Mouse (Mus musculus): ENCODE measurements around the gene Synj2. TPM values are rescaled to one million over a fixed set of nuclear protein-coding genes. Genes with fewer than 3 reads are reported as not detected.

The Synj2 gene
- polyA plus RNA-seq, 1 experiment from 2014 or later, result 2.2 TPM

DNA sequence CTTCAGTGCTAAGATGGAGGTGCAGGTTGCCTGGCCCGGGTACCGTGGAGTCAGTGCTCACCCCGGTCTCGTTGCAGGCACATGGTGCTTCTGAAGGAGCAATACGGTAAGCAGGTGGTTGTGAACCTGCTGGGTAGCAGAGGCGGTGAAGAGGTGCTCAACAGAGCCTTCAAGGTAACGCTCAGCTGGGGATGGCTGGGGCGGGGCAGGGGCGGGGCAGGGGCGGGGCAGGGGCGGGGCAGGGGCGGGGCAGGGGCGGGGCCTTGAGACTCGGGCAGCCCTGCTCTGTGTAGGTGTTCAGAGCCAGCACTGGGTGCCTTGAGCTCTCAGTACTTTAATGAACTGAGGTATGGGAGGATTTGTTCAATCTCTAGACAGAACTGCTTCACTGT lies 64.2 kb downstream of the Synj2 start:
- peak; percentile 83 for ATAC-seq (replicated peaks; ENCODE audit: low FRiP score)
- H3K4me2 ChIP-seq, result peak overlapping the region; percentile 42
- H3K4me3 ChIP-seq (ENCODE audit: low read depth, low read length), result no peak overlapping the region
- H3K9ac ChIP-seq (ENCODE audit: low read depth, low read length), result no peak overlapping the region
- WGBS, result 18% methylated on average over 9 of the region's 14 CpGs
- DNase-seq (ENCODE audit: low spot score), result no peak
- H3K4me1 ChIP-seq (replicated peaks; ENCODE audit: control insufficient read depth, insufficient read depth, low read length), result peaks cover 12% of the 10 kb centered on the region
- no peaks in the 10 kb centered on the region for H3K27me3 ChIP-seq (replicated peaks; ENCODE audit: control insufficient read depth, insufficient read depth, low read length)
- H3K36me3 ChIP-seq (ENCODE audit: control insufficient read depth, insufficient read depth, low read length), result no peaks in the 10 kb centered on the region
- no peaks in the 10 kb centered on the region for H3K9me3 ChIP-seq (ENCODE audit: control insufficient read depth, low read length)
- H3K27ac ChIP-seq (ENCODE audit: low read depth, low read length), result no peak overlapping the region

DNA sequence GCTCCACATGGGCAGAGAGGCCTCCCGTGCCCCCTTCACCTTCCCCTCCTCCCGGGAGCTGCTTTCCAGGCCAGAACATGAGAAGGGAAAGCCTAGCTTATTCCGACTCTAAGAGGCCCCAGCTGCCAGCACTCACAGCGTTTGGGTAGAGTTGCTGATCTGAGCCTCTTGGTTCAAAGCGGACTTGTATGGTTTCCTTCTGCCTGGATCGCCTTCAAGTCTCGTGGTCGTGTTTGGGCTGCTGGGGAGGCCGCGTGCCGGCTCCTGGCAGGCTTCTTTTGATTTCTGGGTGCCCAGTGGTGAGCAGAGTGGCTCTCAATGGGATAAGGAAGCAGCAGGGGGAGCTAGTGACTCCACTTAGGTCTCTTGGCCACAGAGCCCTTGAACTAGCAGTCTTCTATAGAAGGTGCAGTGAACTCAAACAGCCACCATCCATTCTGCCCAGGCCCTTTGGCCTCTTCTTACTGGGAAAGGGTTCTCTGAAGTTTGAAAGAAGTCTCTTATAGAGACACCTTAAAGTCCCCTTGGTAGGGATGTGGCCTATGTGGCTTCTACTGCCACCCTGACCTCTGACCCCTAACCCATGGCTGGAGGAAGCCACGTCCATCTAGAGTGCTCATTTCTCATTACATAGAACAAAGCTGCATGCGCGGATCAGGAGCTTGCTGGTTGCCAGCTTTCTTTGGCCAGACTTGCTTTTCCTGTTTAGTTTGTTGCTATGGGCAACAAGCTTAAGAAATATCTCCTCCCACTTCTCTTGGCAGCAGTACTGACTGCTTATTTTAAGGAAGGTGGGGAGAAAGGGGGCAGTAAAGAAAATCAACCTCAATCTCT lies 64.8 kb downstream of the Synj2 start:
- Histone ChIP-seq H3K9me3 (ENCODE audit: control insufficient read depth, low read length) (no peaks in the 10 kb centered on the region), H3K4me3 (ENCODE audit: low read depth, low read length) (no peak overlapping the region), H3K4me1 (replicated peaks; ENCODE audit: control insufficient read depth, insufficient read depth, low read length) (peaks cover 12% of the 10 kb centered on the region), H3K4me2 (peak overlapping the region; percentile 42), H3K9ac (ENCODE audit: low read depth, low read length) (no peak overlapping the region), H3K27ac (ENCODE audit: low read depth, low read length) (no peak overlapping the region), H3K27me3 (replicated peaks; ENCODE audit: control insufficient read depth, insufficient read depth, low read length) (no peaks in the 10 kb centered on the region), H3K36me3 (ENCODE audit: control insufficient read depth, insufficient read depth, low read length) (no peaks in the 10 kb centered on the region; the same call in 1 of the 2 replicates)
- DNase-seq (ENCODE audit: low spot score) (no peak), ATAC-seq (replicated peaks; ENCODE audit: low FRiP score) (peak; percentile 40)
- 31% methylated on average over 14 of the region's 14 CpGs for WGBS

DNA sequence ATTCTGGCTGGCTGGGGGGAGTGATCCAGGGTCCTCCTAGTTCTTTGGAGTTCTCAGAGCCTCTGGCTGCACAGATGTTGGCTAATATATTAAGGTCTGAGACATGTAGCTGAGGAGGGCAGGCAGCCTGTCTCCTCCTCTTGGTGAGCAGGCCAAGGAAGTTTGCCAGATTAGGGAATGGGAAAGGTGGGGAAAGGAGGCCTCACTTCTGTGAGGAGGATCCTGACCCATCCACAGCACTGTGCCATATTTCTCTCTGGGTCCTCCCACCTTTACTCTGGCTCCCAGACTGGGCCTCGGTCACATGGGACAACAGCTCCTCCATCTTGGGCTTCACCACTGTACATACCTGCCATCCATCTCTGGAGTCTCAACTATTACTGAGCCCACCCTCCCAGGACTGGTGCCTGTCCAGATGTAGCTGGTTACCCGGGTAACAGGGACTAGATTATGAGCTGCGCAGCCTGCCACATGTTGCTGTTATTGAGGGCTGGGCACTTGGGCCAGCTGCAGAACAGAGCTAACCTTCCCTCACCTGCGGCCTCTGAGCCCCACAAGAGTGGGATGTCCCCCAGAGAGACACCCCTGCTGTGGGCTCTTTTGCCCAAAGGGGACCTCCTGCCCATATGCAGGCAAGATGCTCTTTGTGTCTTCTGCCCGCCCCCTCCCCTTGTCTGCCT lies 66.2 kb downstream of the Synj2 start:
- peaks cover 12% of the 10 kb centered on the region for H3K4me1 ChIP-seq (replicated peaks; ENCODE audit: control insufficient read depth, insufficient read depth, low read length)
- ATAC-seq (replicated peaks; ENCODE audit: low FRiP score) (no peak), DNase-seq (ENCODE audit: low spot score) (no peak)
- no peak overlapping the region for H3K27ac ChIP-seq (ENCODE audit: low read depth, low read length)
- H3K36me3 ChIP-seq (ENCODE audit: control insufficient read depth, insufficient read depth, low read length), result no peaks in the 10 kb centered on the region; the same call in 1 of the 2 replicates
- 86% methylated on average over 5 of the region's 5 CpGs for WGBS
- H3K9me3 ChIP-seq (ENCODE audit: control insufficient read depth, low read length), result no peaks in the 10 kb centered on the region
- no peak overlapping the region for H3K4me3 ChIP-seq (ENCODE audit: low read depth, low read length)
- H3K9ac ChIP-seq (ENCODE audit: low read depth, low read length), result no peak overlapping the region
- H3K27me3 ChIP-seq (replicated peaks; ENCODE audit: control insufficient read depth, insufficient read depth, low read length), result no peaks in the 10 kb centered on the region
- no peak overlapping the region for H3K4me2 ChIP-seq

DNA sequence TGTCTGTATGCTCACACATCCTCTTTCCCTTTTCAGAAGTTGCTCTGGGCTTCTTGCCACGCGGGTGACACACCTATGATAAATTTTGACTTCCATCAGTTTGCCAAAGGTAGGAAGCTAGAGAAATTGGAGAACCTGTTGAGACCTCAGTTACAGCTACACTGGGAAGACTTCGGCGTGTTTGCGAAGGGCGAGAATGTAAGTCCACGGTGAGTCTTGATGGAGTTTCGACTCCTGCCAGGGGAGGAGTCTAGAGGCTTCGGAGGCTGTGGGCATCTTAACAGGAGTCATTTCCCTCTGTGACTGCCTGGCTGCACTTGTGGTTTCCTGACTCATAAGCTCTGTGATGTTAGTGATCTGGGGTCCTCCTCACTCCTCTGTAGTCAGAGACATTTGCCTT lies 66.8 kb downstream of the Synj2 start:
- no peak overlapping the region for H3K4me2 ChIP-seq
- no peaks in the 10 kb centered on the region for H3K27me3 ChIP-seq (replicated peaks; ENCODE audit: control insufficient read depth, insufficient read depth, low read length)
- no peak overlapping the region for H3K9ac ChIP-seq (ENCODE audit: low read depth, low read length)
- peaks cover 12% of the 10 kb centered on the region for H3K4me1 ChIP-seq (replicated peaks; ENCODE audit: control insufficient read depth, insufficient read depth, low read length)
- no peak overlapping the region for H3K4me3 ChIP-seq (ENCODE audit: low read depth, low read length)
- H3K9me3 ChIP-seq (ENCODE audit: control insufficient read depth, low read length), result no peaks in the 10 kb centered on the region
- WGBS, result 54% methylated on average over 9 of the region's 9 CpGs
- no peak for DNase-seq (ENCODE audit: low spot score)
- H3K36me3 ChIP-seq (ENCODE audit: control insufficient read depth, insufficient read depth, low read length), result no peaks in the 10 kb centered on the region; the same call in 1 of the 2 replicates
- no peak for ATAC-seq (replicated peaks; ENCODE audit: low FRiP score)
- no peak overlapping the region for H3K27ac ChIP-seq (ENCODE audit: low read depth, low read length)

DNA sequence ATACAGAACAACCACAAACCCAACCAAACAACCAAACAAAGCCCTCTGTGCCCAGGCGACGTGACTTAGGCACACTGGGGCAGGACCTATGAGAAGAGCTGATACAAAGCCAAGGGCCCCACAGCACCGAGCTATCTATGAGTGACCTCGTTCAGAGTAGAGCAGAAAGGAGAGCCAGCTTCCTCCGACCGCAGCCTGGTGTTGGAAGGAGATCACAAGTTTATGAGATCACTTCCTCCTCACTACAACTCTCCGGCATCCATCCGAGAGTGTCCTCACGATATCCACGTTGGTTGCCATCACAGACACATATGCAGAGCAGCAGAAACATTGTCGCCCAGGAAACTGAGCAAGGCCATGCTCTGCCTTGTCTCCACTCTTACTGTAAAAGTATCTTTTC lies 67.5 kb downstream of the Synj2 start:
- Histone ChIP-seq H3K4me2 (no peak overlapping the region), H3K4me3 (ENCODE audit: low read depth, low read length) (no peak overlapping the region), H3K9me3 (ENCODE audit: control insufficient read depth, low read length) (no peaks in the 10 kb centered on the region), H3K36me3 (ENCODE audit: control insufficient read depth, insufficient read depth, low read length) (no peaks in the 10 kb centered on the region; the same call in 1 of the 2 replicates), H3K27me3 (replicated peaks; ENCODE audit: control insufficient read depth, insufficient read depth, low read length) (no peaks in the 10 kb centered on the region), H3K4me1 (replicated peaks; ENCODE audit: control insufficient read depth, insufficient read depth, low read length) (peaks cover 12% of the 10 kb centered on the region), H3K27ac (ENCODE audit: low read depth, low read length) (no peak overlapping the region), H3K9ac (ENCODE audit: low read depth, low read length) (no peak overlapping the region)
- 0 out of 2 replicates have a peak, but pooled peaks have one; percentile 27 for ATAC-seq (replicated peaks; ENCODE audit: low FRiP score)
- 42% methylated on average over 11 of the region's 11 CpGs for WGBS
- no peak for DNase-seq (ENCODE audit: low spot score)

DNA sequence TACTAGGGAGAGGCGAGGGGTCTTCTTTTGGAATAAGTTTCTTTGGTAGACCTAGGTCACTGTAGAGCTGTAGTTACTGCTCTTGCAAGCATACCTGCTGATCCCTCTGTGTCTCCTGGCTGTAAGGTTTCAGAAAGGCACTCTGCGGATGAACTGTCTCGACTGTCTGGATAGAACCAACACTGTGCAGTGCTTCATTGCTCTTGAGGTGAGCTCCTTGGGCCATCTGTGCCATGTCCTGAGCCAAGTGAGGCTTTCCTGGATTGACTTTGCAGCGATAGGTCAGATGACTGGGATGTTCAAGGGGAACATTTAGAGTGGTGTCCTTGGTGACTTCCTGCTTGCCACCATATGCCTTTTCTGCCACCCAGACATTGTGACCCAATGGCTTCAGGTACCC lies 68.5 kb downstream of the Synj2 start:
- H3K4me3 ChIP-seq (ENCODE audit: low read depth, low read length), result no peak overlapping the region
- 83% methylated on average over 4 of the region's 4 CpGs for WGBS

DNA sequence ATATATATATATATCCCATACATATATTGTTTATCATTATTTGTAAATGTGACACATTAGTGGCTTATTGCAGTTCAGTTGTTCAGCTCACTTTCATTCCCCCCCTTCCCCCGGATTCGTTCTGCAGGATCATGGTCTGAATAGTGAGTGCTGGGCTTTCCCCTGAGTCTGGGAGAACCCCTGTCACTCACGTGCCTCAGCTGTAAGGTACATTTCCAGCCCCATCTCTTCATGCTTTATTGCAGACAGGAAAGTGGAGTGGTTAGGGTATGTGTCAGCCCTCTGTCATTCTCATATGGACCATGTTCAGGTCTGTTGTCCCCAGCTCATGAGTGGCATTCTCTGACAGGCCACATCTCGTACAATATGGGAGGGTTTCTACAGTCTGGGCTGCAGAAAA lies 72.0 kb downstream of the Synj2 start:
- Histone ChIP-seq H3K36me3 (ENCODE audit: control insufficient read depth, insufficient read depth, low read length) (no peaks in the 10 kb centered on the region; the same call in 1 of the 2 replicates), H3K27me3 (replicated peaks; ENCODE audit: control insufficient read depth, insufficient read depth, low read length) (no peaks in the 10 kb centered on the region), H3K9me3 (ENCODE audit: control insufficient read depth, low read length) (no peaks in the 10 kb centered on the region), H3K4me2 (no peak overlapping the region), H3K9ac (ENCODE audit: low read depth, low read length) (no peak overlapping the region), H3K27ac (ENCODE audit: low read depth, low read length) (no peak overlapping the region), H3K4me1 (replicated peaks; ENCODE audit: control insufficient read depth, insufficient read depth, low read length) (peaks cover 6% of the 10 kb centered on the region), H3K4me3 (ENCODE audit: low read depth, low read length) (no peak overlapping the region)
- DNase-seq (ENCODE audit: low spot score), result no peak
- ATAC-seq (replicated peaks; ENCODE audit: low FRiP score), result no peak
- WGBS, result 79% methylated on average over 4 of the region's 4 CpGs

More for the DNA sequence above, 68.5 kb downstream of the Synj2 start:
- Histone ChIP-seq H3K27me3 (replicated peaks; ENCODE audit: control insufficient read depth, insufficient read depth, low read length) (no peaks in the 10 kb centered on the region), H3K4me1 (replicated peaks; ENCODE audit: control insufficient read depth, insufficient read depth, low read length) (peaks cover 12% of the 10 kb centered on the region), H3K4me2 (no peak overlapping the region), H3K9me3 (ENCODE audit: control insufficient read depth, low read length) (no peaks in the 10 kb centered on the region), H3K9ac (ENCODE audit: low read depth, low read length) (no peak overlapping the region), H3K27ac (ENCODE audit: low read depth, low read length) (no peak overlapping the region), H3K36me3 (ENCODE audit: control insufficient read depth, insufficient read depth, low read length) (no peaks in the 10 kb centered on the region; the same call in 1 of the 2 replicates)
- DNase-seq (ENCODE audit: low spot score) (no peak), ATAC-seq (replicated peaks; ENCODE audit: low FRiP score) (no peak)

DNA sequence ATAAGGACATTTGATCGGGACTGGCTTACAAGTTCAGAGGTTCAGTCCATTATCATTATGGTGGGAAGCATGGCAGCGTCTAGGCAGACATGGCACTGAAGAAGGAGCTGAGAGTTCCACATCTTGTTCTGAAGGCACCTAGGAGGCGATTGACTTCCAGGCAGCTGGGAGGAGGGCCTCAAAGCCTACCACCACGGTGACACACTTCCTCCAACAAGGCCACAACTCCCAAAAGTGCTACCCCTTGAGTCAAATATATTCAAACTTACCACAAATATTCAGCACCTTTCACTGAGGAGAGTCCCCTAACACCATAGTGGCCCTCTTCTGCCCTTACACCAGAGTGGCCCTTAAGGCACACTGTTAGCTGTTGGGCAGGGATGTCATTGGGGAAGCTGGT lies 73.9 kb downstream of the Synj2 start:
- Histone ChIP-seq H3K27me3 (replicated peaks; ENCODE audit: control insufficient read depth, insufficient read depth, low read length) (no peaks in the 10 kb centered on the region), H3K36me3 (ENCODE audit: control insufficient read depth, insufficient read depth, low read length) (no peaks in the 10 kb centered on the region; the same call in 1 of the 2 replicates), H3K4me3 (ENCODE audit: low read depth, low read length) (no peak overlapping the region), H3K27ac (ENCODE audit: low read depth, low read length) (no peak overlapping the region), H3K4me2 (no peak overlapping the region), H3K9ac (ENCODE audit: low read depth, low read length) (no peak overlapping the region), H3K4me1 (replicated peaks; ENCODE audit: control insufficient read depth, insufficient read depth, low read length) (peaks cover 2% of the 10 kb centered on the region; the same call in 1 of the 2 replicates), H3K9me3 (ENCODE audit: control insufficient read depth, low read length) (no peaks in the 10 kb centered on the region)
- ATAC-seq (replicated peaks; ENCODE audit: low FRiP score) (no peak), DNase-seq (ENCODE audit: low spot score) (no peak)
- WGBS, result 70% methylated on average over 4 of the region's 4 CpGs

Data from liver, embryonic 11.5 days (tissue).